Mouse (Mus musculus) cerebellum, adult 18-20 months (tissue): ENCODE measurements around the gene Ift22.

ENCODE experiments used
- DNase-seq, 2 experiments: peaks; one replicate each; pipeline ENCODE4 v3.0.0; 2021

Ift22 gene

GRCm38 (mm10) chr5:136907991-136908857 is at the start of gene Ift22:
Gene Ift22 (plus strand): TSS chr5:136908150.
- DNase-seq, result peak; percentile 95

GRCm38 (mm10) chr5:136861191-136861940 is 46.6 kb upstream of the Ift22 start:
- no peak for DNase-seq

GRCm38 (mm10) chr5:136862806-136863205 is 45.1 kb upstream of the Ift22 start:
- no peak for DNase-seq

- DNase-seq, result no peak
These were observed 44.7 kb upstream of the Ift22 start for GRCm38 (mm10) chr5:136863276-136863675.

GRCm38 (mm10) chr5:136863961-136864674 is 43.8 kb upstream of the Ift22 start:
- no peak for DNase-seq

GRCm38 (mm10) chr5:136867706-136868105 is 40.2 kb upstream of the Ift22 start:
- no peak for DNase-seq

- no peak for DNase-seq
These were observed 38.4 kb upstream of the Ift22 start for GRCm38 (mm10) chr5:136869451-136870114.

GRCm38 (mm10) chr5:136872417-136872816 is 35.5 kb upstream of the Ift22 start:
- DNase-seq, result no peak

- DNase-seq, result no peak
These were observed 33.7 kb upstream of the Ift22 start for GRCm38 (mm10) chr5:136874271-136874670.

- no peak for DNase-seq
These were observed 27.8 kb upstream of the Ift22 start for GRCm38 (mm10) chr5:136880101-136880500.

GRCm38 (mm10) chr5:136881380-136882009 is 26.5 kb upstream of the Ift22 start:
- DNase-seq, result peak; percentile 67 to 80

- DNase-seq, result peak in 1 of 2 experiments; percentile 5
These were observed 25.7 kb upstream of the Ift22 start for GRCm38 (mm10) chr5:136882055-136882787.

GRCm38 (mm10) chr5:136882788-136883439 is 25.0 kb upstream of the Ift22 start, which contains the start of gene Col26a1:
Gene Col26a1 (minus strand): TSS chr5:136883209.
- no peak for DNase-seq

- no peak for DNase-seq
These were observed 21.0 kb upstream of the Ift22 start for GRCm38 (mm10) chr5:136886957-136887356.

GRCm38 (mm10) chr5:136888539-136889355 is 19.2 kb upstream of the Ift22 start:
- no peak for DNase-seq

GRCm38 (mm10) chr5:136894840-136895528 is 13.0 kb upstream of the Ift22 start:
- no peak for DNase-seq

- no peak for DNase-seq
These were observed 12.4 kb upstream of the Ift22 start for GRCm38 (mm10) chr5:136895529-136895963.

GRCm38 (mm10) chr5:136904621-136905020 is 3.3 kb upstream of the Ift22 start:
- DNase-seq, result no peak

GRCm38 (mm10) chr5:136905630-136906029 is 2.3 kb upstream of the Ift22 start:
- DNase-seq, result peak in 1 of 2 experiments; percentile 22
